Mouse (Mus musculus): ENCODE measurements at regions not wholly inside any gene's neighbourhood (a gene's known extent, or its start where the extent isn't known, plus 50 kb on each side); places are given as distances from the start of the nearest gene placed in this dataset.

- Histone ChIP-seq H3K27ac (no peak overlapping the region), H3K9me3 (no peaks in the 10 kb centered on the region), H3K9ac (no peak overlapping the region), H3K27me3 (replicated peaks) (no peaks in the 10 kb centered on the region), H3K4me3 (replicated peaks) (no peak overlapping the region), H3K36me3 (no peaks in the 10 kb centered on the region), H3K4me2 (no peak overlapping the region), H3K4me1 (no peaks in the 10 kb centered on the region)
- no peak for ATAC-seq (ENCODE audit: insufficient read depth, low FRiP score, low read depth)
- 71% methylated on average over 2 of the region's 2 CpGs for WGBS
Measured at GRCm38 (mm10) chr15:25468478-25468877, 54.9 kb upstream of the Basp1 start.

DNA sequence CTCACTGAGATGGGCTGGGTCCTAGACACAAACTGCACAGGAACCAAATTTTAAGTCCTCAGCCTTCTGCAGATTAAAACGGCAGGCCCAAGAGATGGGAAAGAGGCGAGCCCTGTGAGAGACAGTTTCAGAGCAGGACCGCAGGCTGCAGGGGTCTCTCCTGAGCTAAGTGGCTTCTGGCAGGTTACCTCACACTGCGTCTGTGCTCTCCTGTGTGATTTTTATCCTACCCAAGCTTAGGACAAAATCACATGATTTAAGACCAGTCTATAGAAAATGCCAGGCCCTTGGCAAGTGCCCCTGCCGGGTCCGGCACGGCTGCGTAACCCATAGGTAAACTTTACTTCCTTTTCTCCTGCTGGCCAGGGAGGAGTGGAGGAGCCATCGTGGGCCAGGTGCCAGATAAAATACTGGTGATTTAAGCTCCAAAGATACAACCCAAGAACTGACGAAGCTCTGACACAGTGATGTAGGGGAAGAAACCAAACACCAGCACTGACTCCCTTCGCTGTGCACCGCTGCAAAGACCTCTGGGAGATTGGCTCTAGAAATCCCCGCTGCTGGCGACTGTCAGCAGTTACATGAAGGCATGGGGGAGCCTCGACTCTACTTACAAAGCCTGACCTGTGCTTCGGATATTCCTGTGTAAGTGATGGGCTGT lies 55.8 kb upstream of the Basp1 start:
- no peak for ATAC-seq (ENCODE audit: insufficient read depth, low FRiP score, low read depth)
- Histone ChIP-seq H3K27me3 (replicated peaks) (no peaks in the 10 kb centered on the region), H3K4me3 (replicated peaks) (no peak overlapping the region), H3K36me3 (no peaks in the 10 kb centered on the region), H3K9ac (no peak overlapping the region), H3K27ac (no peak overlapping the region), H3K9me3 (no peaks in the 10 kb centered on the region), H3K4me1 (no peaks in the 10 kb centered on the region), H3K4me2 (no peak overlapping the region)
- 60% methylated on average over 16 of the region's 16 CpGs for WGBS

GRCm38 (mm10) chr15:25471331-25471730 lies 57.8 kb upstream of the Basp1 start:
- Histone ChIP-seq H3K36me3 (no peaks in the 10 kb centered on the region), H3K27me3 (replicated peaks) (no peaks in the 10 kb centered on the region), H3K9me3 (no peaks in the 10 kb centered on the region), H3K4me2 (no peak overlapping the region), H3K4me3 (replicated peaks) (no peak overlapping the region), H3K4me1 (no peaks in the 10 kb centered on the region), H3K9ac (no peak overlapping the region), H3K27ac (no peak overlapping the region)
- 86% methylated on average over 5 of the region's 5 CpGs for WGBS
- ATAC-seq (ENCODE audit: insufficient read depth, low FRiP score, low read depth) = no peak

DNA sequence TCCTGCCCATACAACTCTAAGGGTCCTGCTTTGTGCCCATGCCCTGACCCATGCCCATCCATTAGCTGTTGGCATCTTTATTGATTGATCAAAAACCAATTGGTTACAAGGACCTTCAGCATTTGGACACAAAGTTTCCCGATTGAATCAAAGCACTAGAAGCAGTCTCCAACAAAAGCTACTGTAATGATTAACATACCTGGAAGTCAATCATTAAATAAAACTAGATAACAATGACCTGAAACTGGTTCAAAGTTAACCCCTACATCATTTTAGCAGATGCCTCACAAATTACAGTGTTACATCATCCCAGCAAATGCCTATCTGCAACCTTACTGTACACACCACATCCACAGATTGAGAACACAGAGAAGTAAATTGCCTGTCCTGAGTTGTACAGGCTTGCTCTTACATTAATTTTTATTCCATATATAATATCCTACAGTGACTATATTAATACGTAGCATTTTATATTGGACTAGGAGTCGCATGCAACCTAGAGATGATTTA lies 59.7 kb upstream of the Basp1 start:
- Histone ChIP-seq H3K27me3 (replicated peaks) (no peaks in the 10 kb centered on the region), H3K9ac (no peak overlapping the region), H3K4me1 (no peaks in the 10 kb centered on the region), H3K9me3 (no peaks in the 10 kb centered on the region), H3K36me3 (no peaks in the 10 kb centered on the region), H3K4me3 (replicated peaks) (no peak overlapping the region), H3K4me2 (no peak overlapping the region), H3K27ac (no peak overlapping the region)
- 80% methylated on average over 3 of the region's 3 CpGs for WGBS
- ATAC-seq (ENCODE audit: insufficient read depth, low FRiP score, low read depth) = no peak

DNA sequence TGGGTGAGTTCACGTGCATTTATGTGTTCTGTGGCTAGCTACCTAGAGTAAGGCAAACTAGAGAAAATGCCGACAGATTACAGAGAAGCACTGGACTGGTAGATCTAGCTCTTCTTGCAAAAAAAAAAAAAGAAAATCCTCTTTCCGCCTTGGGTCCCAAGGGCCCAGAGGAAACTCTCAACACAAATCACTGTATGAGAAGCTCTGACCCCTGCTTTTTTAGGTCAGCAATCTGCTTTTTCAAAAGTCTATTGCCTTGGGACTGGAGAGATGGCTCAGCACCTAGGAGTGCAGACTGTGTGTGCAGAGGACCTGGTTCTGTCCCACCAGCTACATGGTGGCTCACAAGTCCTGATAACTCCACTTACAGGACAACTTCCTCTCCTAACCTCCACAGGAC lies 60.5 kb upstream of the Basp1 start:
- Histone ChIP-seq H3K27ac (no peak overlapping the region), H3K4me2 (no peak overlapping the region), H3K4me3 (replicated peaks) (no peak overlapping the region), H3K36me3 (no peaks in the 10 kb centered on the region), H3K27me3 (replicated peaks) (no peaks in the 10 kb centered on the region), H3K9me3 (no peaks in the 10 kb centered on the region), H3K4me1 (no peaks in the 10 kb centered on the region), H3K9ac (no peak overlapping the region)
- WGBS = 82% methylated on average over 3 of the region's 3 CpGs
- ATAC-seq (ENCODE audit: insufficient read depth, low FRiP score, low read depth) = no peak

DNA sequence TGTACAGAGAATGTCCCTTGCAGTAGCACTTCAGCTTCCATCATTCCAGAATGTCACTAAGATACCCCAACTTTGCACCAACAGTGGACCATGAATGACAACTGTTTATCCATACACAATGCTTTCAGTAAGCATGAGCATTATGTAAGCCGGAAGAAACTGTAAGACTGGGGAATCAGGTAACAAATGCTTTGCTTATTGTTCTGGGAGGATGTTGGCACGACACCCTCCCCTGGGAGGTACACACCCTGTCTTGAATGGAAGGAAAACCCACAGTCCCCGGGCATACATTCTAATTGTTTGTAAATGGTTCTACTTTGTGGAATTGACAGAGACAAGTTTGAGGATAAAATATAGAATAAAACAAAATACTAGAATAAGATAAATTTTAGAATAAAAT lies 69.0 kb upstream of the Basp1 start:
- ATAC-seq (ENCODE audit: insufficient read depth, low FRiP score, low read depth) = no peak
- WGBS = 54% methylated on average over 3 of the region's 3 CpGs

DNA sequence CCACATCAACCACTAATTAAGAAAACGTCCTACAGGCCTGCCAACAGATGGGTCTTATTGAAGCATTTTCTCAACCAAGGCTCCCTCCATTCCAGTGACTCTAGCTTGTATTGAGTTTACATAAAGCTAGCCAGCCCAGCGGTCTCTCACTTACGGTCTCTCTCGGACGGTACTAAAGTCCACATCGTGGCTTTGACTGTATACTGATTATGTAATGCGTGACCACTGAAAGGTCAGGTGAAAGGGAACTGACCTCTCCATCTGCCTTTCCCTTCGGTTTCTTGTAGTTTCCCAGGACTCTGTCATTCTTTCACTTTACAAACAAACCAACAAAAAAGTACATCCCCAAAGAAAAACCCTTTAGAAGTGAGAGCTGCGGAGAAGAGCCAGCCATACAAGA lies 71.8 kb upstream of the Basp1 start:
- Histone ChIP-seq H3K36me3 (no peaks in the 10 kb centered on the region), H3K27ac (no peak overlapping the region), H3K4me2 (no peak overlapping the region), H3K27me3 (replicated peaks) (no peaks in the 10 kb centered on the region), H3K4me3 (replicated peaks) (no peak overlapping the region), H3K9me3 (no peaks in the 10 kb centered on the region), H3K4me1 (no peaks in the 10 kb centered on the region), H3K9ac (no peak overlapping the region)
- WGBS = 48% methylated on average over 9 of the region's 9 CpGs
- ATAC-seq (ENCODE audit: insufficient read depth, low FRiP score, low read depth) = no peak

More for the DNA sequence above, 69.0 kb upstream of the Basp1 start:
- H3K9ac ChIP-seq = no peak overlapping the region
- no peaks in the 10 kb centered on the region for H3K9me3 ChIP-seq
- H3K36me3 ChIP-seq = no peaks in the 10 kb centered on the region
- H3K4me3 ChIP-seq (replicated peaks) = no peak overlapping the region
- no peak overlapping the region for H3K4me2 ChIP-seq
- H3K27ac ChIP-seq = no peak overlapping the region
- no peaks in the 10 kb centered on the region for H3K4me1 ChIP-seq
- H3K27me3 ChIP-seq (replicated peaks) = no peaks in the 10 kb centered on the region

DNA sequence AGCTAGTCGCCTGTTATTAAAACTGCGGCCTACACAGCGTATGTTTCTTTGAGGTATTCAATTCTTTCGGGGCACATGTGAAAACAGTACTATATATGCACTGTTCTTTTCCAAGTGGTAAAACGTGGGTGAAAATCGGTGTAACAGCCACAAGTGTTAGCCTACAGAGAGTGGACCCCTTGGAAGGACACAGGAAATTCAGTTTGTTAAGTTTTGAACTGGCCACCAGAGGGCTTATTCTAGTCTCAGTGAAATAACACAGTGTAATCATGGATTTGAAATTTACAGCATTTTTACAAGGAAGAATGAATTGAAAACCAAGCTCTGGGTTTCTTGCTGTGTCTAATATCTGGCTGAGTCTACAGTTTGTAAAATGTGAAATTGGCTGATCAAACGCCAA lies 72.6 kb upstream of the Basp1 start:
- Histone ChIP-seq H3K36me3 (no peaks in the 10 kb centered on the region), H3K27ac (no peak overlapping the region), H3K4me1 (no peaks in the 10 kb centered on the region), H3K4me3 (replicated peaks) (no peak overlapping the region), H3K9ac (no peak overlapping the region), H3K27me3 (replicated peaks) (no peaks in the 10 kb centered on the region), H3K4me2 (no peak overlapping the region), H3K9me3 (no peaks in the 10 kb centered on the region)
- 81% methylated on average over 7 of the region's 7 CpGs for WGBS
- no peak; the same call in 1 of the 2 replicates for ATAC-seq (ENCODE audit: insufficient read depth, low FRiP score, low read depth)

- H3K27ac ChIP-seq = no peak overlapping the region
Measured at GRCm38 (mm10) chr15:25489804-25490203, 76.2 kb upstream of the Basp1 start.

GRCm38 (mm10) chr15:25492161-25492746 lies 78.7 kb upstream of the Basp1 start:
- H3K4me1 ChIP-seq = no peaks in the 10 kb centered on the region
- no peak overlapping the region for H3K4me3 ChIP-seq (replicated peaks)
- no peaks in the 10 kb centered on the region for H3K9me3 ChIP-seq
- H3K36me3 ChIP-seq = no peaks in the 10 kb centered on the region
- no peak for ATAC-seq (ENCODE audit: insufficient read depth, low FRiP score, low read depth)
- no peaks in the 10 kb centered on the region for H3K27me3 ChIP-seq (replicated peaks)
- H3K9ac ChIP-seq = no peak overlapping the region
- no peak overlapping the region for H3K27ac ChIP-seq
- H3K4me2 ChIP-seq = no peak overlapping the region
- 39% methylated on average over 5 of the region's 5 CpGs for WGBS

More at GRCm38 (mm10) chr15:25489804-25490203, 76.2 kb upstream of the Basp1 start:
- Histone ChIP-seq H3K36me3 (no peaks in the 10 kb centered on the region), H3K9ac (no peak overlapping the region), H3K4me2 (no peak overlapping the region), H3K9me3 (no peaks in the 10 kb centered on the region), H3K27me3 (replicated peaks) (no peaks in the 10 kb centered on the region), H3K4me3 (replicated peaks) (no peak overlapping the region), H3K4me1 (no peaks in the 10 kb centered on the region)
- 69% methylated on average over 6 of the region's 6 CpGs for WGBS
- no peak for ATAC-seq (ENCODE audit: insufficient read depth, low FRiP score, low read depth)

GRCm38 (mm10) chr15:25494687-25495299 lies 81.2 kb upstream of the Basp1 start:
- no peaks in the 10 kb centered on the region for H3K4me1 ChIP-seq
- no peaks in the 10 kb centered on the region for H3K36me3 ChIP-seq
- H3K9me3 ChIP-seq = no peaks in the 10 kb centered on the region
- H3K4me3 ChIP-seq (replicated peaks) = no peak overlapping the region
- H3K4me2 ChIP-seq = no peak overlapping the region
- 77% methylated on average over 8 of the region's 8 CpGs for WGBS
- no peak for ATAC-seq (ENCODE audit: insufficient read depth, low FRiP score, low read depth)
- no peak overlapping the region for H3K9ac ChIP-seq
- no peak overlapping the region for H3K27ac ChIP-seq
- H3K27me3 ChIP-seq (replicated peaks) = no peaks in the 10 kb centered on the region

DNA sequence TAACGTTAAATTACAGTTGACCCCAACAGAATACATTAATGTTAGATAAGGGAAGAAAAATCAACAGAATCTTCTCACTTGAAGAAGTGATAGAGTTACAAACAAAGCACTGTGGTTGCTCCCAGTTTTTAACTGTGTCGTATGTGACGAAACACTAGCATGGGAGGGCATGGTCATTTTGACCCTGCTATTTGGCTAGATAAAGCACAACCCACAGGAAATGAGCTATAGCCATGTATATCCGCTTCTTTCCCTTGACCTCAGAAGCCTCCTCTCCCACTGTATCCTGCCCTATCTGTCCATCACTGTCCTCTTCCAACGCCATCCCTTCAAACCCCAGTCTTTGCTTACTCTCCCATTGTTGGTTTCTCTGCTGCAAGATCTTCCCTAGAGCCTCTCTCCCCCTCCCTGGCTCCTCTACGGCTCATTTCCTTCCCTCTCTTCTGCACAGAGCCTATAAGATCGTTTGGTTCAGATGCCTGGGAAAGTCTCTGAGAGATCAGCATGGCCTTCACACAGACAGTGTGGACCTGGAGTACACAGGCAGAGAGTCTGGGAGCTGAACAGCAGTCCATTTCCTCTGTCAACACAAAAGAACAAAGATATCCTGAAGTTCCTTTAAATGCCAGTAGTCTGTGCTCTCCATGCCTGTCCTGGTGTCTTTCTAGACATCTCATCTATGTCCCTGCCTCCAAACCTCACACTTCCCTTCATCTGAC lies 82.5 kb upstream of the Basp1 start:
- Histone ChIP-seq H3K36me3 (no peaks in the 10 kb centered on the region), H3K27me3 (replicated peaks) (no peaks in the 10 kb centered on the region), H3K4me1 (no peaks in the 10 kb centered on the region), H3K27ac (no peak overlapping the region), H3K9ac (no peak overlapping the region), H3K4me2 (no peak overlapping the region), H3K9me3 (no peaks in the 10 kb centered on the region), H3K4me3 (replicated peaks) (no peak overlapping the region)
- 32% methylated on average over 7 of the region's 7 CpGs for WGBS
- no peak for ATAC-seq (ENCODE audit: insufficient read depth, low FRiP score, low read depth)
